Mouse (Mus musculus): ENCODE measurements around the gene Map3k20.

Map3k20 gene

GRCm38 (mm10) chr2:72281971-72282370 is 3.5 kb upstream of the Map3k20 start:
- no peak for DNase-seq

- no peak for DNase-seq
Measured at GRCm38 (mm10) chr2:72282733-72283132, 2.7 kb upstream of the Map3k20 start.

- DNase-seq = no peak
Measured at GRCm38 (mm10) chr2:72284689-72285088, 748 bp upstream of the Map3k20 start.

GRCm38 (mm10) chr2:72285888-72286661 is 638 bp downstream of the Map3k20 start:
- peak; percentile 36 for DNase-seq

- DNase-seq = peak; percentile 17
Measured at GRCm38 (mm10) chr2:72287142-72287541, 1.7 kb downstream of the Map3k20 start.

GRCm38 (mm10) chr2:72288932-72289534 is 3.6 kb downstream of the Map3k20 start:
- DNase-seq = no peak

- DNase-seq = no peak
Measured at GRCm38 (mm10) chr2:72291103-72291502, 5.7 kb downstream of the Map3k20 start.

GRCm38 (mm10) chr2:72292573-72292972 is 7.1 kb downstream of the Map3k20 start:
- DNase-seq = no peak

GRCm38 (mm10) chr2:72294994-72295393 is 9.6 kb downstream of the Map3k20 start:
- DNase-seq = no peak

GRCm38 (mm10) chr2:72296984-72297715 is 11.7 kb downstream of the Map3k20 start:
- no peak for DNase-seq

- peak; percentile 37 for DNase-seq
Measured at GRCm38 (mm10) chr2:72297716-72298082, 12.3 kb downstream of the Map3k20 start.

- DNase-seq = peak; percentile 46
Measured at GRCm38 (mm10) chr2:72298406-72298805, 13.0 kb downstream of the Map3k20 start.

- no peak for DNase-seq
Measured at GRCm38 (mm10) chr2:72301194-72301916, 15.9 kb downstream of the Map3k20 start.

- no peak for DNase-seq
Measured at GRCm38 (mm10) chr2:72305738-72306137, 20.3 kb downstream of the Map3k20 start.

GRCm38 (mm10) chr2:72308351-72308750 is 22.9 kb downstream of the Map3k20 start:
- DNase-seq = no peak

GRCm38 (mm10) chr2:72308981-72309380 is 23.5 kb downstream of the Map3k20 start:
- DNase-seq = peak; percentile 68

- DNase-seq = no peak
Measured at GRCm38 (mm10) chr2:72311486-72311885, 26.0 kb downstream of the Map3k20 start.

- peak; percentile 20 for DNase-seq
Measured at GRCm38 (mm10) chr2:72313312-72313711, 27.9 kb downstream of the Map3k20 start.

- no peak for DNase-seq
Measured at GRCm38 (mm10) chr2:72318421-72318820, 33.0 kb downstream of the Map3k20 start.

GRCm38 (mm10) chr2:72319028-72319798 is 33.8 kb downstream of the Map3k20 start:
- DNase-seq = no peak

- DNase-seq = no peak
Measured at GRCm38 (mm10) chr2:72320661-72321060, 35.2 kb downstream of the Map3k20 start.

GRCm38 (mm10) chr2:72321591-72321990 is 36.2 kb downstream of the Map3k20 start:
- DNase-seq = no peak

Measured in kidney, adult 9 months (tissue).